Mouse (Mus musculus) olfactory bulb, adult 2 months (tissue): ENCODE results near the gene Nanp. TPM values are rescaled to one million over a fixed set of nuclear protein-coding genes. Genes with fewer than 3 reads are reported as not detected.

Experiments used
- H3K27ac ChIP-seq: fragments of 200-500 bp; 2 replicates; pipeline ENCODE4 v1.5.1; 2012; ENCODE audit warnings: low read depth, low read length; ENCODE audit not compliant: insufficient read depth
- H3K4me1 ChIP-seq: fragments of 200-500 bp; 2 replicates; pipeline ENCODE4 v1.6.1; 2012; ENCODE audit warnings: low read length; ENCODE audit not compliant: control insufficient read depth, insufficient read depth
- H3K4me3 ChIP-seq: fragments of 200-500 bp; 2 replicates; pipeline ENCODE4 v1.5.1; 2012; ENCODE audit warnings: mild to moderate bottlenecking, low read depth, low read length, moderate library complexity; ENCODE audit not compliant: insufficient read depth
- CTCF ChIP-seq: fragments of 200-500 bp; IDR thresholded peaks from 2 replicates; pipeline ENCODE4 v1.5.1; 2012; ENCODE audit warnings: low read depth, mild to moderate bottlenecking, low read length, moderate library complexity; ENCODE audit not compliant: insufficient read depth
- POLR2A ChIP-seq: fragments of 200-500 bp; IDR thresholded peaks from 2 replicates; pipeline ENCODE4 v1.6.1; 2012; ENCODE audit warnings: mild to moderate bottlenecking, low read depth, low read length, moderate library complexity; ENCODE audit not compliant: insufficient read depth
- WGBS: fragments of 180-500 bp; shearing (Covaris S2); methylation state at CpG from one replicate; pipeline ENCODE4 v1.1.7; 2018; 5-methylcytosine and 5-hydroxymethylcytosine counted together
- polyA plus RNA-seq: library from polyadenylated mRNA; stranded (reverse); fragments of >200 nt; gene quantifications from 2 replicates; pipeline ENCODE4 v1.2.4, GENCODE M21; 2012; ENCODE audit warnings: low replicate concordance; ENCODE audit not compliant: missing spikeins, insufficient read depth, insufficient read length

Gene Nanp
- polyA plus RNA-seq: not detected in 2 replicates

GRCm38 (mm10) chr2:151039232-151039695 is at the start of gene Nanp, which contains the start of gene Ninl:
Nanp (minus strand) TSS chr2:151039398.
Ninl (minus strand) TSS chr2:151039382.
- H3K4me3 ChIP-seq: peak within 1 kb of the TSS; percentile 70
- peaks cover 8% of the 10 kb centered on the region for H3K4me1 ChIP-seq
- peak within 1 kb of the TSS; percentile 82 for H3K27ac ChIP-seq
- WGBS: under 1% methylated on average over 34 of the region's 34 CpGs
- TF ChIP-seq POLR2A (peak; percentile 77), CTCF (no peak)

- no peak overlapping the region for H3K27ac ChIP-seq
- 93% methylated on average over 1 of the region's 1 CpGs for WGBS
- no peaks in the 10 kb centered on the region for H3K4me1 ChIP-seq
- no peak overlapping the region for H3K4me3 ChIP-seq
- TF ChIP-seq CTCF (no peak), POLR2A (no peak)
Measured at GRCm38 (mm10) chr2:151056637-151057036, 17.4 kb upstream of the Nanp start.

GRCm38 (mm10) chr2:151040411-151040810 is 1.2 kb upstream of the Nanp start:
- peaks cover 8% of the 10 kb centered on the region for H3K4me1 ChIP-seq
- WGBS: 91% methylated on average over 1 of the region's 1 CpGs
- H3K27ac ChIP-seq: no peak overlapping the region
- no peak overlapping the region for H3K4me3 ChIP-seq
- no peak for TF ChIP-seq POLR2A
- no peak for TF ChIP-seq CTCF

GRCm38 (mm10) chr2:151039726-151040125 is 528 bp upstream of the Nanp start:
- H3K27ac ChIP-seq: peak overlapping the region; percentile 82
- peak overlapping the region; percentile 70 for H3K4me3 ChIP-seq
- 16% methylated on average over 8 of the region's 8 CpGs for WGBS
- peaks cover 8% of the 10 kb centered on the region for H3K4me1 ChIP-seq
- TF ChIP-seq POLR2A (no peak), CTCF (no peak)

- under 1% methylated on average over 30 of the region's 30 CpGs for whole genome bisulfite sequencing
- TF ChIP-seq CTCF (no peak), POLR2A (no peak)
- H3K27ac ChIP-seq: peak overlapping the region; percentile 71
Measured at GRCm38 (mm10) chr2:151038811-151039222, 381 bp downstream of the Nanp start.

GRCm38 (mm10) chr2:151037876-151038552 is 1.2 kb downstream of the Nanp start:
- TF ChIP-seq POLR2A: no peak
- WGBS: 22% methylated on average over 18 of the region's 18 CpGs
- no peak overlapping the region for H3K27ac ChIP-seq

More at GRCm38 (mm10) chr2:151038811-151039222, 381 bp downstream of the Nanp start:
- Histone ChIP-seq H3K4me1 (peaks cover 8% of the 10 kb centered on the region), H3K4me3 (peak overlapping the region; percentile 70)

GRCm38 (mm10) chr2:151037292-151037691 is 1.9 kb downstream of the Nanp start:
- 98% methylated on average over 1 of the region's 1 CpGs for WGBS
- TF ChIP-seq POLR2A: no peak
- TF ChIP-seq CTCF: no peak
- peaks cover 8% of the 10 kb centered on the region for H3K4me1 ChIP-seq

More at GRCm38 (mm10) chr2:151037876-151038552, 1.2 kb downstream of the Nanp start:
- peaks cover 8% of the 10 kb centered on the region for H3K4me1 ChIP-seq
- peak overlapping the region; percentile 49 for H3K4me3 ChIP-seq

GRCm38 (mm10) chr2:151036721-151037120 is 2.5 kb downstream of the Nanp start:
- WGBS: 84% methylated on average over 2 of the region's 2 CpGs
- Histone ChIP-seq H3K4me3 (no peak overlapping the region), H3K4me1 (peaks cover 8% of the 10 kb centered on the region), H3K27ac (no peak overlapping the region)
- no peak for TF ChIP-seq CTCF
- no peak for TF ChIP-seq POLR2A

More at GRCm38 (mm10) chr2:151037292-151037691, 1.9 kb downstream of the Nanp start:
- Histone ChIP-seq H3K27ac (no peak overlapping the region), H3K4me3 (no peak overlapping the region)

- Histone ChIP-seq H3K4me1 (peaks cover 4% of the 10 kb centered on the region), H3K4me3 (no peak overlapping the region), H3K27ac (no peak overlapping the region)
- 94% methylated on average over 3 of the region's 3 CpGs for WGBS
- no peak for TF ChIP-seq CTCF
- TF ChIP-seq POLR2A: no peak
Measured at GRCm38 (mm10) chr2:151034435-151034834, 4.8 kb downstream of the Nanp start.

- Histone ChIP-seq H3K4me1 (no peaks in the 10 kb centered on the region), H3K4me3 (no peak overlapping the region), H3K27ac (no peak overlapping the region)
- TF ChIP-seq CTCF (no peak), POLR2A (no peak)
- 89% methylated on average over 10 of the region's 10 CpGs for WGBS
Measured at GRCm38 (mm10) chr2:151021158-151021557, 18.0 kb downstream of the Nanp start.
